Mouse (Mus musculus) lung, embryonic 14.5 days (tissue): ENCODE results near the gene Gm28053. TPM values are rescaled to one million over a fixed set of nuclear protein-coding genes. Genes with fewer than 3 reads are reported as not detected.

Source experiments
- ATAC-seq: fragments of 200-750 bp; cut with Nextera tagmentation; 2 replicates; pipeline ENCODE4 v1.8.0; 2017; ENCODE audit warnings: mild to moderate bottlenecking, moderate TSS enrichment, moderate library complexity; ENCODE audit not compliant: insufficient read depth
- DNase-seq: peaks from one replicate; pipeline ENCODE4 v3.0.0-alpha.2; 2015
- H3K27ac ChIP-seq: fragments of 300-500 bp; sonication (generic); 2 replicates; pipeline ENCODE4 v1.5.1; 2014; ENCODE audit warnings: low read depth, mild to moderate bottlenecking, moderate library complexity
- H3K27me3 ChIP-seq: fragments of 300-500 bp; sonication (generic); 2 replicates; pipeline ENCODE4 v1.6.1; 2014; ENCODE audit warnings: low read length, control low read depth; ENCODE audit not compliant: insufficient read depth
- H3K36me3 ChIP-seq: fragments of 300-500 bp; sonication (generic); 2 replicates; pipeline ENCODE4 v1.6.1; 2014; ENCODE audit warnings: control low read depth; ENCODE audit not compliant: insufficient read depth
- H3K4me1 ChIP-seq: fragments of 300-500 bp; sonication (generic); 2 replicates; pipeline ENCODE4 v1.6.1; 2014; ENCODE audit warnings: antibody characterized with exemption, control low read depth; ENCODE audit not compliant: insufficient read depth
- H3K4me2 ChIP-seq: fragments of 300-500 bp; sonication (generic); 2 replicates; pipeline ENCODE4 v1.6.1; 2014; ENCODE audit warnings: mild to moderate bottlenecking
- H3K4me3 ChIP-seq: fragments of 300-500 bp; sonication (generic); 2 replicates; pipeline ENCODE4 v1.5.1; 2014; ENCODE audit warnings: low read depth, low read length
- H3K9ac ChIP-seq: fragments of 300-500 bp; sonication (generic); 2 replicates; pipeline ENCODE4 v1.6.1; 2014
- H3K9me3 ChIP-seq: fragments of 300-500 bp; sonication (generic); 2 replicates; pipeline ENCODE4 v1.6.1; 2016; ENCODE audit warnings: low read depth, low read length, control low read depth
- CTCF ChIP-seq: IDR thresholded peaks from 2 replicates; pipeline ENCODE4 v1.5.1; 2016; ENCODE audit warnings: antibody characterized with exemption, low read depth
- WGBS: fragments of 180-500 bp; shearing (Covaris S2); extraction: QIAGEN DNeasy Blood & Tissue Kit; methylation state at CpG from one replicate; pipeline ENCODE4 v1.1.7; 2014; 5-methylcytosine and 5-hydroxymethylcytosine counted together
- polyA plus RNA-seq: library from polyadenylated mRNA; unstranded; fragments of >200 nt; fragmentation: Nextera tagmentation; extraction: Ambion mirVana; gene quantifications from 2 replicates; pipeline ENCODE4 v1.2.1, GENCODE M21; 2014

The Gm28053 gene
- polyA plus RNA-seq, 1 experiment from 2014 or later = 3.8 TPM

- no peak for DNase-seq
- H3K4me3 ChIP-seq = no peak within 1 kb of the TSS
- no peaks in the 10 kb centered on the region for H3K4me1 ChIP-seq
- no peaks in the 10 kb centered on the region for H3K36me3 ChIP-seq
- no peak for TF ChIP-seq CTCF
- H3K27ac ChIP-seq = 0 out of 2 replicates have a peak within 1 kb of the TSS, but pooled peaks have one; percentile 42
- ATAC-seq = no peak
- 59% methylated on average over 5 of the region's 5 CpGs for WGBS
- H3K9me3 ChIP-seq = no peaks in the 10 kb centered on the region
- H3K4me2 ChIP-seq = peak within 1 kb of the TSS; percentile 39; the same call in 1 of the 2 replicates
- no peaks in the 10 kb centered on the region for H3K27me3 ChIP-seq
- no peak within 1 kb of the TSS for H3K9ac ChIP-seq
These were observed 34.1 kb upstream of the Gm28053 start, which contains the start of gene Gimap4 for GRCm38 (mm10) chr6:48684319-48684718. TSS of gene Gimap4 (plus strand) at chr6:48684549.

- Histone ChIP-seq H3K36me3 (no peaks in the 10 kb centered on the region), H3K27me3 (no peaks in the 10 kb centered on the region), H3K4me2 (peak overlapping the region; percentile 39; the same call in 1 of the 2 replicates), H3K4me1 (no peaks in the 10 kb centered on the region), H3K9me3 (no peaks in the 10 kb centered on the region), H3K4me3 (no peak overlapping the region), H3K9ac (no peak overlapping the region), H3K27ac (no peak overlapping the region)
- 0 out of 2 replicates have a peak, but pooled peaks have one; percentile 10 for TF ChIP-seq CTCF
- no peak for DNase-seq
- 50% methylated on average over 4 of the region's 4 CpGs for WGBS
- no peak for ATAC-seq
These were observed 33.6 kb upstream of the Gm28053 start for GRCm38 (mm10) chr6:48684806-48685205.

GRCm38 (mm10) chr6:48685251-48685650 lies 33.2 kb upstream of the Gm28053 start:
- 87% methylated on average over 2 of the region's 2 CpGs for WGBS
- 0 out of 2 replicates have a peak overlapping the region, but pooled peaks have one; percentile 42 for H3K27ac ChIP-seq
- no peaks in the 10 kb centered on the region for H3K9me3 ChIP-seq
- no peaks in the 10 kb centered on the region for H3K4me1 ChIP-seq
- peak overlapping the region; percentile 39; the same call in 1 of the 2 replicates for H3K4me2 ChIP-seq
- no peak overlapping the region for H3K4me3 ChIP-seq
- TF ChIP-seq CTCF = no peak
- no peaks in the 10 kb centered on the region for H3K27me3 ChIP-seq
- H3K36me3 ChIP-seq = no peaks in the 10 kb centered on the region
- no peak for DNase-seq
- ATAC-seq = no peak
- H3K9ac ChIP-seq = no peak overlapping the region

GRCm38 (mm10) chr6:48685694-48686665 lies 32.4 kb upstream of the Gm28053 start:
- Histone ChIP-seq H3K4me1 (no peaks in the 10 kb centered on the region), H3K36me3 (no peaks in the 10 kb centered on the region), H3K4me3 (no peak overlapping the region), H3K9me3 (no peaks in the 10 kb centered on the region), H3K4me2 (peak overlapping the region; percentile 39; the same call in 1 of the 2 replicates), H3K27ac (0 out of 2 replicates have a peak overlapping the region, but pooled peaks have one; percentile 42), H3K9ac (no peak overlapping the region), H3K27me3 (no peaks in the 10 kb centered on the region)
- no peak for DNase-seq
- ATAC-seq = no peak
- WGBS = 73% methylated on average over 7 of the region's 7 CpGs
- no peak for TF ChIP-seq CTCF

GRCm38 (mm10) chr6:48687077-48687476 lies 31.3 kb upstream of the Gm28053 start:
- H3K9ac ChIP-seq = no peak overlapping the region
- H3K4me1 ChIP-seq = no peaks in the 10 kb centered on the region
- no peak overlapping the region for H3K27ac ChIP-seq
- no peaks in the 10 kb centered on the region for H3K27me3 ChIP-seq
- no peak overlapping the region for H3K4me3 ChIP-seq
- WGBS = 63% methylated on average over 2 of the region's 2 CpGs
- no peak overlapping the region for H3K4me2 ChIP-seq
- DNase-seq (no peak), ATAC-seq (no peak)
- no peaks in the 10 kb centered on the region for H3K36me3 ChIP-seq
- no peaks in the 10 kb centered on the region for H3K9me3 ChIP-seq
- no peak for TF ChIP-seq CTCF

GRCm38 (mm10) chr6:48689320-48689719 lies 29.1 kb upstream of the Gm28053 start:
- no peak for DNase-seq
- 68% methylated on average over 2 of the region's 2 CpGs for WGBS
- TF ChIP-seq CTCF = no peak

GRCm38 (mm10) chr6:48692962-48693361 lies 25.4 kb upstream of the Gm28053 start:
- H3K4me3 ChIP-seq = no peak overlapping the region
- 81% methylated on average over 6 of the region's 6 CpGs for WGBS

More at GRCm38 (mm10) chr6:48689320-48689719, 29.1 kb upstream of the Gm28053 start:
- Histone ChIP-seq H3K36me3 (no peaks in the 10 kb centered on the region), H3K9ac (no peak overlapping the region), H3K4me1 (no peaks in the 10 kb centered on the region), H3K27me3 (no peaks in the 10 kb centered on the region), H3K9me3 (no peaks in the 10 kb centered on the region), H3K4me2 (no peak overlapping the region), H3K27ac (no peak overlapping the region), H3K4me3 (no peak overlapping the region)
- ATAC-seq = no peak

More at GRCm38 (mm10) chr6:48692962-48693361, 25.4 kb upstream of the Gm28053 start:
- no peak for TF ChIP-seq CTCF
- H3K4me2 ChIP-seq = no peak overlapping the region
- no peaks in the 10 kb centered on the region for H3K4me1 ChIP-seq
- no peaks in the 10 kb centered on the region for H3K9me3 ChIP-seq
- DNase-seq (no peak), ATAC-seq (no peak)
- H3K36me3 ChIP-seq = no peaks in the 10 kb centered on the region
- H3K27ac ChIP-seq = no peak overlapping the region
- no peak overlapping the region for H3K9ac ChIP-seq
- H3K27me3 ChIP-seq = no peaks in the 10 kb centered on the region
